Mouse (Mus musculus) liver, adult 2 months (tissue): ENCODE data around the gene Nfkbid. TPM values are rescaled to one million over a fixed set of nuclear protein-coding genes. Genes with fewer than 3 reads are reported as not detected.
"Not testable (repeated sequence)": the region's sequence is repeated elsewhere in the genome, so short reads cannot be mapped to it uniquely, and the experiment has no call there.

ENCODE experiments used
- DNase-seq: peaks from one replicate; pipeline ENCODE4 v3.0.0-alpha.2; 2011; ENCODE audit warnings: low read depth, low spot score; ENCODE audit errors: extremely low read depth
- H3K27ac ChIP-seq: fragments of 200-500 bp; replicated peaks from 2 replicates; pipeline ENCODE4 v1.5.1; 2012; ENCODE audit warnings: low read depth, mild to moderate bottlenecking, control low read depth, inconsistent platforms, low read length; ENCODE audit not compliant: insufficient read depth
- H3K27me3 ChIP-seq: fragments of 200-500 bp; 2 replicates; pipeline ENCODE4 v1.6.1; 2012; ENCODE audit warnings: mild to moderate bottlenecking, moderate library complexity, low read length, inconsistent platforms; ENCODE audit not compliant: control insufficient read depth, insufficient read depth
- H3K36me3 ChIP-seq: fragments of 200-500 bp; 2 replicates; pipeline ENCODE4 v1.6.1; 2012; ENCODE audit warnings: low read length, inconsistent platforms; ENCODE audit not compliant: control insufficient read depth, insufficient read depth
- H3K4me1 ChIP-seq: fragments of 200-500 bp; 2 replicates; pipeline ENCODE4 v1.6.1; 2011; ENCODE audit warnings: low read length; ENCODE audit not compliant: control insufficient read depth, insufficient read depth
- H3K4me3 ChIP-seq: fragments of 200-500 bp; 2 replicates; pipeline ENCODE4 v1.5.1; 2011; ENCODE audit warnings: low read depth, mild to moderate bottlenecking, control low read depth, low read length, moderate library complexity; ENCODE audit not compliant: insufficient read depth
- H3K79me2 ChIP-seq: fragments of 200-500 bp; 2 replicates; pipeline ENCODE4 v1.6.1; 2012; ENCODE audit warnings: inconsistent platforms, mild to moderate bottlenecking, low read length, moderate library complexity; ENCODE audit not compliant: control insufficient read depth, insufficient read depth
- H3K9ac ChIP-seq: fragments of 200-500 bp; 2 replicates; pipeline ENCODE4 v1.6.1; 2012; ENCODE audit warnings: low read depth, mild to moderate bottlenecking, control low read depth, inconsistent platforms, low read length
- CTCF ChIP-seq: fragments of 200-500 bp; IDR thresholded peaks from 2 replicates; pipeline ENCODE4 v1.5.1; 2011; ENCODE audit warnings: low read depth, low read length, control low read depth
- POLR2A ChIP-seq: fragments of 200-500 bp; IDR thresholded peaks from 2 replicates; pipeline ENCODE4 v1.6.1; 2011; ENCODE audit warnings: low read length, control low read depth; ENCODE audit not compliant: insufficient read depth; ENCODE audit errors: extremely low read depth
- WGBS: fragments of 180-500 bp; shearing (Covaris S2); methylation state at CpG from one replicate; pipeline ENCODE4 v1.1.7; 2018; 5-methylcytosine and 5-hydroxymethylcytosine counted together
- polyA plus RNA-seq: library from polyadenylated mRNA; depleted of rRNA; stranded (reverse); fragments of >200 nt; gene quantifications from 2 replicates; pipeline ENCODE4 v1.2.3, GENCODE M21; 2012; rRNA removed
- total RNA-seq: library from RNA; depleted of rRNA; stranded (reverse); fragments of >200 nt; gene quantifications from 2 replicates; pipeline ENCODE4 v1.2.3, GENCODE M21; 2014; rRNA removed

Nfkbid gene
- total and polyA plus RNA-seq, 2 experiments: 0.55 to 0.92 TPM

- WGBS: 26% methylated on average over 4 of the region's 4 CpGs
- no peaks in the 10 kb centered on the region for H3K36me3 ChIP-seq
- no peak overlapping the region for H3K4me3 ChIP-seq
- H3K9ac ChIP-seq: no peak overlapping the region
- peak overlapping the region; percentile 68; the same call in 1 of the 2 replicates for H3K27ac ChIP-seq
- H3K4me1 ChIP-seq: peaks cover 5% of the 10 kb centered on the region
- no peaks in the 10 kb centered on the region for H3K27me3 ChIP-seq
- H3K79me2 ChIP-seq: no peaks in the 10 kb centered on the region
- TF ChIP-seq POLR2A (no peak), CTCF (no peak)
- DNase-seq: peak; percentile 97
Measured at GRCm38 (mm10) chr7:30474999-30475398, 53.5 kb downstream of the Nfkbid start.

DNA sequence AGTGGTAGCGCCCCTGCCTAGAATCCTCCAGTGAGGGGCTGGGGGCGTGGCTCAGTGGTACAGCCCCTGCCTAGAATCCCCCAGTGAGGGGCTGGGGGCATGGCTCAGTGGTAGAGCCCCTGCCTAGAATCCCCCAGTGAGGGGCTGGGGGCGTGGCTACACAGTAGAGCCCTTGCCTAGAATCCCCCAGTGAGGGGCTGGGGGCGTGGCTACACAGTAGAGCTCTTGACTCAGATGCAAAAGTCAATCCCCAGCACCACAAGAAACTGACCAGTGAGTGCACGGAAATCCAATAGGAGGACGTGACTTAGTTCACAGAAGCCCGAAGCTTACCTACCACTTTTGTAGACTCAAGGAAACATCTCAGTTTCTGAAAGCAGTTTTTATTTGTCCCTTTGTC is 54.6 kb downstream of the Nfkbid start:
- not testable (repeated sequence) for H3K27me3 ChIP-seq, H3K36me3 ChIP-seq, DNase-seq, H3K79me2 ChIP-seq, H3K4me3 ChIP-seq, H3K9ac ChIP-seq, H3K4me1 ChIP-seq, H3K27ac ChIP-seq
- WGBS: 94% methylated on average over 7 of the region's 7 CpGs

DNA sequence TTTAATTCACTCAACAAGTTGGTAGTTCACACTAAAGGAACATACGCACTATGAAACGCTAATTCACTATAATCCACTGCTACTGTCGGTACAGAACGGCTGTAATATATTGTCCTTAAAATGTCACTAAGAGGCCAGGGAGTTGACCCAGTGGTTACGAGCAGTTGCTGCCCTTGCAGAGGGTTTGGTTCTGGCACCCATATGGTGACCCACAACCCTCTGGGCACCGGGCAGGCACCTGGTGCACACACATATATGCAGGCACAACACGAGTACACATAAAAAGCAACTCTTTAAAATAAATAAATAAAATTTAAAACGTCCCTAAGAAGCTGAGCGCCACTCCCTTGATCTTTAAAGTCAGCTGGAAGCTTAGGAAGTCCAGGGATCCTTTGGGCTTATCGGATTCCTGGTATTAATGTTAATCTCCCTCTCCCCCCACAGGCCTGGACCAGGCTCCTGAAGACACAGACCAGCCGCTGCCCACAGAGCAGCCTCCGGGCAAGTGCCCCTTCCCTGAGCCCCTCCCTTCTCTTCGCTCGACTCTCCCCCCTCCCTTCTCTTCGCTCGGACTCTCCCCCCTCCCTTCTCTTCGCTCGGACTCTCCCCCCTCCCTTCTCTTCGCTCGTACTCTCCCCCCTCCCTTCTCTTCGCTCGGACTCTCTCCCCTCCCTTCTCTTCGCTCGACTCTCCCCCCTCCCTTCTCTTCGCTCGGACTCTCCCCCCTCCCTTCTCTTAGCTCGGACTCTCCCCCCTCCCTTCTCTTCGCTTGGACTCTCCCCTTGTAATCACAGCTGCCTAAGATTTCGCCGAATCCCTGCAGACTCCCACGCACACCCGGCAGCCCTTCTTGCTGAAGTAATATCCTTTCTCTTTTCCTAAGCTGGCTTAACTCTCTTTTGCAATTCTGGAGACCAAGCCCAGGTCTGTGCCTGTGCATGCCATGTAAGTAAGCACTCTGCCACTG is 56.2 kb downstream of the Nfkbid start:
- Histone ChIP-seq H3K4me3 (no peak overlapping the region), H3K9ac (no peak overlapping the region), H3K27me3 (no peaks in the 10 kb centered on the region; the same call in 1 of the 2 replicates), H3K36me3 (no peaks in the 10 kb centered on the region), H3K79me2 (no peaks in the 10 kb centered on the region), H3K4me1 (peaks cover 5% of the 10 kb centered on the region), H3K27ac (no peak overlapping the region)
- TF ChIP-seq POLR2A: no peak
- no peak for TF ChIP-seq CTCF
- no peak for DNase-seq
- 22% methylated on average over 26 of the region's 32 CpGs for WGBS

Other genes starting within 250 kb of the Nfkbid start
Only the 30 nearest of the 35 such genes appear.
- gene Polr2i, start 189.8 kb upstream of the Nfkbid start, total RNA-seq: 57.1 and 68.6 TPM in 2 replicates
- 99.9 and 109 TPM in 2 replicates for gene Polr2i, start 189.8 kb upstream of the Nfkbid start, polyA plus RNA-seq
- gene Tbcb, start 189.5 kb upstream of the Nfkbid start, total RNA-seq: 32.3 and 32.5 TPM in 2 replicates
- gene Tbcb, start 189.5 kb upstream of the Nfkbid start, polyA plus RNA-seq: 21.5 and 22.1 TPM in 2 replicates
- not detected in 2 replicates for gene Ovol3, start 186.0 kb upstream of the Nfkbid start, total RNA-seq
- gene Ovol3, start 186.0 kb upstream of the Nfkbid start, polyA plus RNA-seq: 0.94 and 1.0 TPM in 2 replicates
- gene Thap8, start 141.6 kb upstream of the Nfkbid start, total RNA-seq: not detected in 2 replicates
- gene Thap8, start 141.6 kb upstream of the Nfkbid start, polyA plus RNA-seq: not detected in 2 replicates
- 0.55 and 0.81 TPM in 2 replicates for gene Wdr62, start 141.3 kb upstream of the Nfkbid start, total RNA-seq
- gene Wdr62, start 141.3 kb upstream of the Nfkbid start, polyA plus RNA-seq: 4.8 and 5.9 TPM in 2 replicates
- 0.18 and 0.54 TPM in 2 replicates for gene Clip3, start 130.0 kb upstream of the Nfkbid start, total RNA-seq
- gene Clip3, start 130.0 kb upstream of the Nfkbid start, polyA plus RNA-seq: 0.24 and 0.80 TPM in 2 replicates
- gene Alkbh6, start 113.0 kb upstream of the Nfkbid start, total RNA-seq: 15.0 and 16.8 TPM in 2 replicates
- 38.7 and 51.4 TPM in 2 replicates for gene Alkbh6, start 113.0 kb upstream of the Nfkbid start, polyA plus RNA-seq
- gene Syne4, start 106.9 kb upstream of the Nfkbid start, total RNA-seq: 1.7 and 3.5 TPM in 2 replicates
- 2.2 and 4.9 TPM in 2 replicates for gene Syne4, start 106.9 kb upstream of the Nfkbid start, polyA plus RNA-seq
- 0.18 and 0.34 TPM in 2 replicates for gene E130208F15Rik, start 100.0 kb upstream of the Nfkbid start, total RNA-seq
- 0.06 and 0.39 TPM in 2 replicates for gene E130208F15Rik, start 100.0 kb upstream of the Nfkbid start, polyA plus RNA-seq
- gene Sdhaf1, start 97.8 kb upstream of the Nfkbid start, total RNA-seq: 4.0 and 4.4 TPM in 2 replicates
- gene Sdhaf1, start 97.8 kb upstream of the Nfkbid start, polyA plus RNA-seq: 15.8 and 16.2 TPM in 2 replicates
- 0.74 and 1.7 TPM in 2 replicates for gene Lrfn3, start 59.0 kb upstream of the Nfkbid start, total RNA-seq
- 12.9 and 22.2 TPM in 2 replicates for gene Lrfn3, start 59.0 kb upstream of the Nfkbid start, polyA plus RNA-seq
- 46.1 and 57.6 TPM in 2 replicates for gene Tyrobp, start 8.0 kb upstream of the Nfkbid start, total RNA-seq
- gene Tyrobp, start 8.0 kb upstream of the Nfkbid start, polyA plus RNA-seq: 48.1 and 86.4 TPM in 2 replicates
- 1.9 and 2.1 TPM in 2 replicates for gene Hcst, start 1.9 kb upstream of the Nfkbid start, total RNA-seq
- 3.3 and 5.0 TPM in 2 replicates for gene Hcst, start 1.9 kb upstream of the Nfkbid start, polyA plus RNA-seq
- 0.18 and 0.74 TPM in 2 replicates for gene Aplp1, start 23.8 kb downstream of the Nfkbid start, total RNA-seq
- 0.65 and 0.70 TPM in 2 replicates for gene Aplp1, start 23.8 kb downstream of the Nfkbid start, polyA plus RNA-seq
- not detected in 2 replicates for gene Kirrel2, start 36.0 kb downstream of the Nfkbid start, total RNA-seq
- not detected in 2 replicates for gene Kirrel2, start 36.0 kb downstream of the Nfkbid start, polyA plus RNA-seq
- under 0.01 TPM in 1 of 2 replicates, not detected in the other for gene Nphs1, start 36.6 kb downstream of the Nfkbid start, total RNA-seq
- not detected in 2 replicates for gene Nphs1, start 36.6 kb downstream of the Nfkbid start, polyA plus RNA-seq
- gene Prodh2, start 71.9 kb downstream of the Nfkbid start, total RNA-seq: 220 and 232 TPM in 2 replicates
- gene Prodh2, start 71.9 kb downstream of the Nfkbid start, polyA plus RNA-seq: 416 and 432 TPM in 2 replicates
- gene Arhgap33, start 113.3 kb downstream of the Nfkbid start, total RNA-seq: 0.07 and 0.37 TPM in 2 replicates
- 0.72 and 1.2 TPM in 2 replicates for gene Arhgap33, start 113.3 kb downstream of the Nfkbid start, polyA plus RNA-seq
- 2.2 and 2.5 TPM in 2 replicates for gene Hspb6, start 130.4 kb downstream of the Nfkbid start, total RNA-seq
- 22.5 and 29.2 TPM in 2 replicates for gene Hspb6, start 130.4 kb downstream of the Nfkbid start, polyA plus RNA-seq
- gene Proser3, start 130.6 kb downstream of the Nfkbid start, total RNA-seq: 1.6 and 2.3 TPM in 2 replicates
- gene Proser3, start 130.6 kb downstream of the Nfkbid start, polyA plus RNA-seq: 3.2 and 4.5 TPM in 2 replicates
- gene Lin37, start 138.1 kb downstream of the Nfkbid start, total RNA-seq: 2.7 and 4.0 TPM in 2 replicates
- 18.8 and 22.4 TPM in 2 replicates for gene Lin37, start 138.1 kb downstream of the Nfkbid start, polyA plus RNA-seq
- gene U2af1l4, start 141.6 kb downstream of the Nfkbid start, total RNA-seq: 12.4 and 16.2 TPM in 2 replicates
- gene U2af1l4, start 141.6 kb downstream of the Nfkbid start, polyA plus RNA-seq: 31.3 and 34.6 TPM in 2 replicates
- gene Gm49396, start 141.6 kb downstream of the Nfkbid start, total RNA-seq: 1.9 and 2.8 TPM in 2 replicates
- gene Gm49396, start 141.6 kb downstream of the Nfkbid start, polyA plus RNA-seq: 0.70 and 0.91 TPM in 2 replicates
- 34.9 and 38.0 TPM in 2 replicates for gene Psenen, start 141.9 kb downstream of the Nfkbid start, total RNA-seq
- 126 and 149 TPM in 2 replicates for gene Psenen, start 141.9 kb downstream of the Nfkbid start, polyA plus RNA-seq
- gene Igflr1, start 143.7 kb downstream of the Nfkbid start, total RNA-seq: 0.55 TPM in 1 of 2 replicates, not detected in the other
- gene Igflr1, start 143.7 kb downstream of the Nfkbid start, polyA plus RNA-seq: 2.3 and 4.2 TPM in 2 replicates
- gene Kmt2b, start 167.0 kb downstream of the Nfkbid start, total RNA-seq: 3.4 and 5.0 TPM in 2 replicates
- 12.1 and 19.2 TPM in 2 replicates for gene Kmt2b, start 167.0 kb downstream of the Nfkbid start, polyA plus RNA-seq
- 0.18 and 0.87 TPM in 2 replicates for gene Zbtb32, start 177.2 kb downstream of the Nfkbid start, total RNA-seq
- gene Zbtb32, start 177.2 kb downstream of the Nfkbid start, polyA plus RNA-seq: 0.58 and 0.61 TPM in 2 replicates
- gene Upk1a, start 191.1 kb downstream of the Nfkbid start, total RNA-seq: not detected in 2 replicates
- gene Upk1a, start 191.1 kb downstream of the Nfkbid start, polyA plus RNA-seq: 0.23 and 0.54 TPM in 2 replicates
- 640 and 781 TPM in 2 replicates for gene Cox6b1, start 204.4 kb downstream of the Nfkbid start, total RNA-seq
- 399 and 416 TPM in 2 replicates for gene Cox6b1, start 204.4 kb downstream of the Nfkbid start, polyA plus RNA-seq
- gene Etv2, start 214.1 kb downstream of the Nfkbid start, total RNA-seq: 0.18 TPM in 1 of 2 replicates, not detected in the other
- gene Etv2, start 214.1 kb downstream of the Nfkbid start, polyA plus RNA-seq: not detected in 2 replicates